Mouse (Mus musculus) thymus, adult 2 months (tissue): Measurements from ENCODE around the gene Agrp.

Source experiments
- CTCF ChIP-seq: fragments of 200-500 bp; IDR thresholded peaks from 2 replicates; pipeline ENCODE4 v1.5.1; 2012; ENCODE audit warnings: mild to moderate bottlenecking, control low read depth, low read length, moderate library complexity, borderline replicate concordance; ENCODE audit not compliant: control insufficient read depth, poor library complexity, insufficient read depth; ENCODE audit errors: extremely low read depth
- POLR2A ChIP-seq: fragments of 200-500 bp; IDR thresholded peaks from 2 replicates; pipeline ENCODE4 v1.6.1; 2012; ENCODE audit warnings: mild to moderate bottlenecking, low read length, control low read depth, moderate library complexity; ENCODE audit not compliant: control insufficient read depth, poor library complexity, insufficient read depth; ENCODE audit errors: extremely low read depth

DNA sequence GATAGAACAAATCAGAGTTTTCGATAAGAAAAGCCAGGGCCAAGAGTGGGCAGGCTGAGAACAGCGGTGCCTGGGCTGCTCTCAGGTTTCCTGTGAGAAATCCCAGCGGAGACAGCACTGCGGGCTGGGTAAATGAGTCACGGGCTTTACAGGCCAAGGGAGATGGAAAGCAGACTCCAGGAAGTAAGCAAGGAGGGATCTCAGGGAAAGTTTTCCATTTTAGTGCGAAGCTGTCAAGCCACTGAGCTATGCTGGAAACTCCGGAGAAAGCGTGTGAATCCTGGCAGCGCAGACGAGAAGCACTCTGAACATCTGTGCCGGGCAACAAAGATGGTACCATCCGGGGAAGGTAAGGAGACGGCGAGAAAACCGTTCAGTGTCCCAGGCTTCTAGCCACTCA lies 43.3 kb downstream of the Agrp start:
- TF ChIP-seq POLR2A, result no peak
- no peak for TF ChIP-seq CTCF
